Mouse (Mus musculus) frontal cortex, adult 2 months (tissue): ENCODE data around the gene Nt5c2. TPM values are rescaled to one million over a fixed set of nuclear protein-coding genes. Genes with fewer than 3 reads are reported as not detected.
"Not testable (repeated sequence)": the region's sequence is repeated elsewhere in the genome, so short reads cannot be mapped to it uniquely, and the experiment has no call there.

ENCODE experiments used
- DNase-seq, 2 experiments: peaks; one replicate each; pipeline ENCODE4 v3.0.0; 2022; ENCODE audit warnings: low spot score in 1 of 2; ENCODE audit errors: extremely low spot score in 1 of 2
- polyA plus RNA-seq: library from polyadenylated mRNA; depleted of rRNA; stranded (reverse); fragments of >200 nt; gene quantifications from 2 replicates; pipeline ENCODE4 v1.2.3, GENCODE M21; 2012

Nt5c2 gene
- polyA plus RNA-seq, 1 experiment: 53.3 TPM

- DNase-seq: no peak
Measured at GRCm38 (mm10) chr19:47018330-47018729, 3.4 kb upstream of the Nt5c2 start.

DNA sequence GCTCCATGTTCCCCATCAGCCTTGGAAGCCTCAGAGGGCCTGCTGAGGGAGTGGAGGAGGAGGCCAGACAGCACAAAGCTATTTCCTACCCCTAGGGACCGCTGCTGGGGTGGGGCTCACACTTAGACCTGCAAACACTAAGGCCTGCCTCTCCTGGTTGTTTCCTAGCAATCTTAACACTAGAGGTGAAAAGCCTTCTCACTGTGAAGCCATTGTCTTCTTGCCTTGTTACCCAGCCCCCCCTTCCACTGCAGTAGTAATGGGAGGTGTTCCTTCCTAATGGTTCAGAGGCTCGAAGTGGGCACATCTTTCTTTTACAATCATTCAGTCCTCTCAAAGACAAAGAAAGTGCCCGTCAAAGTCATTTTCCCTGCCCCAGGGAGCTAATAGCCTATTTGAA lies 2.9 kb upstream of the Nt5c2 start:
- no peak for DNase-seq

DNA sequence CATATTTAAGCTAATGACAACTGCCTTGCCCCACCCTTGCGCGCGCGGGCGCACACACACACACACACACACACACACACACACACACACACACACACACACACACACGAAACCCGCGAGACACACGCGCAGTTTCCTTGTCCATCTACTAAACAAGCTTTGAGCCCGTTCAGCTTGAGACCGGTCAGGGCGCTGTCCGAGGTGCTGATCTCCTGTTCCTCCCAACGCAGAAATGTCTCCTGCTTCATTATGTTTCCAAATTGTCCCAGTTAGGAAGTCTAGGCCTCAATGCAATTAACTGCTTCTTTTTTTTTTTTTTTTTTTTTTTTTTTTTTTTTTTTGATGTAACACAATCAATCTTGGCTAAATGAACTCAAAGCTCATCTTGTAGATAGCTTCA lies 1.5 kb upstream of the Nt5c2 start:
- peak in 1 of 2 experiments; percentile 51 for DNase-seq

GRCm38 (mm10) chr19:47015965-47016364 lies 1.0 kb upstream of the Nt5c2 start:
- no peak for DNase-seq

DNA sequence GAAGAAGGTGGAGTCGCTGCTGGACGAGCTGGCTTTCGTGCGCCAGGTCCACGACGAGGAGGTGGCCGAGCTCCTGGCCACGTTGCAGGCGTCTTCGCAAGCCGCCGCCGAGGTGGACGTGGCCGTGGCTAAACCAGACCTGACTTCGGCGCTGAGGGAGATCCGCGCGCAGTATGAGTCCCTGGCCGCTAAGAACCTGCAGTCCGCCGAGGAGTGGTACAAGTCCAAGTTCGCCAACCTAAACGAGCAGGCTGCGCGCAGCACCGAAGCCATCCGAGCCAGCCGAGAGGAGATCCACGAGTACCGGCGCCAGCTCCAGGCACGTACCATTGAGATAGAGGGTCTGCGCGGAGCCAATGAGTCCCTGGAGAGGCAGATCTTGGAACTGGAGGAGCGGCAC lies 443 bp upstream of the Nt5c2 start:
- DNase-seq: peak in 1 of 2 experiments; percentile 28

- DNase-seq: no peak
Measured at GRCm38 (mm10) chr19:47014159-47014446, 850 bp downstream of the Nt5c2 start.

DNA sequence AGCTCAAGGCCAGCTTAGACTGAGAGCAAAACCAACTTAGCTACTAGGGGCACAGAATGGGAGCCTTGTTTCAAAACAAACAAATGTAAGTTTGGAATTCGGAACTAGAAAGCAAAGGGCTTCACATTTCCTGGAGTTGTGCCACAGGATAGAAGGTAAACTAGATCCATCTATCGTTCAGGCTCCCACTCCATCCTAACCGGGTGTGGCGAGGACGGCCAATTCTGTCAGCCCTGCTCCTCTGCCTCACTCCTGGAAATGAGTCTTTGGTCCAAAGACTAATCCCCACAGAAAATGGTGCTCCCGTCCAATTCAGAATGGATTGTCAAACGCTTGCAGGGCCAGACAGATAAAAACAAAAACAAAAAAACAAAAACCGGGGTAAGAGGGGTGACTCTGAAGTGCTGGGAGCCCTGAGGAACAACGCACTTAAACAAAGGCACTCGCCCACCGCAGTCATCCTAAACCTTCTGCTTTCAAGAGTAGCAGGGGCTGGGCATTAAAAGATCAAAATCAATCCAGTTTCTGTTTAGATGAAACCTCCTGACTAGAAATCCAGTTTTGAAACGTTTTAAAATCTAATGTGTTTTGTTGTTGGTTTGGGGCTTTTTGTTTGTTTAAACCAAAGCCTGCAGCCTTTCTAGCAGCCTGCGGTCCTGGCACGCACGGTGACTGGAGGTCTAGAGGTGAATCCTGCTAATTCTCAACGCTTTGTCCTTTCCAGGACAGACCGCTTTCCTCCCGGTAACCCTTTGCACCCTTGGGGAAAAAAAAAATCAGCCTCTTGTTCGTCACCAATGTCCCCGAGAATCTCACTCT lies 1.4 kb downstream of the Nt5c2 start:
- no peak for DNase-seq

GRCm38 (mm10) chr19:47012521-47013130 lies 2.3 kb downstream of the Nt5c2 start:
- no peak for DNase-seq

GRCm38 (mm10) chr19:47009943-47010342 lies 5.0 kb downstream of the Nt5c2 start:
- DNase-seq: no peak

- peak in 1 of 2 experiments; percentile 48 for DNase-seq
Measured at GRCm38 (mm10) chr19:47009420-47009819, 5.5 kb downstream of the Nt5c2 start.

GRCm38 (mm10) chr19:47006321-47006720 lies 8.6 kb downstream of the Nt5c2 start:
- no peak for DNase-seq

DNA sequence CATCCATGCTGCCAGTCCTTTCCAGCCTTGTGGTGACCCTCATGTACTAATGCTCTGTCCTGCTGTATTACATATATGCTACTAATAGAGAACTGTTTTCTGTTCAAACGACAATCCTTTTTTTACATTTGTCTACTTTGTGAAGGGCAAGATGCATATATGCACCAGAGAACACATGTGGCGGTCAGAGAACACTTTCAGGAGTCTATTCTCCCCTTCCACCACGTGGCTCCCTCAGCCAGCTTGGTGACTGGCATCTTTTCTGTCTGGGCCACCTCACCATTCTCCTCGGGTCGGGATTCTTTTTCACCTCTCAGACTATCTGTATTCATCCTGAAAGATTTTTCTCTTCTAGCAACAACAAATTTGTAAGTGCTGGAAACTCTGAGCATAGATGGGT lies 9.1 kb downstream of the Nt5c2 start:
- no peak for DNase-seq

DNA sequence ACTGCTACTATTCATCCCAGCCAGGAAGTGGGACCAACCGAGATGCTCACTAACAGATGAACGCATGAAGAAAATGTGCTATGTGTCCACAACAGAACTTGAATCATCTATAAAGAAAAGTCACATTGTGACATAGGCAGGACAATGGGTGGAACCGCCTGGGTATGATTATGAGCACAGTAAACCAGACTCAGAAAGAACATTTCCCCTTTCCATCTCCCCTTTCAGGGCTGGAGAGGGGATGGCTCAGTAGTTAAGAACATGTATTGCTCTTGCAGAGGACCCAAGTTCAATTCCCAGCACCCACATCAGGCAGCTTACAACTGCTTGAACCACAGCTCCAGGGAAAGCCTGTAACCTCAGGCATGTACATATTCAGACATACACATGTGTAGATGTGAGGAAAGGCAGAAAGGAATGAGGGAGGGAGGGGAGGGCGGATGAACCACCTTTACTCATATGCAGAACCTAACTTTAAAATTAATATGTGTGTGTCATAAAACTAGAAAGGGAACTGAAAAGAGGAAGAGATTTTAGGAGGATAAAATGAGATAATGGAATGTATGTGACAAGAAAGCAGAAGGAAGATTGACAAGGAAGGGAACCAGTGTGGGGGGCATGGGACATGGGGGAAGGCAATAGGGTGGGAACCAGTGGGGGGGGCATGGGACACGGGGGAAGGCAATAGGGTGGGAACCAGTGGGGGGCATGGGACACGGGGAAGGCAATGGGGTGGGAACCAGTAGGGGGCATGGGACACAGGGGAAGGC lies 11.0 kb downstream of the Nt5c2 start:
- no peak for DNase-seq

DNA sequence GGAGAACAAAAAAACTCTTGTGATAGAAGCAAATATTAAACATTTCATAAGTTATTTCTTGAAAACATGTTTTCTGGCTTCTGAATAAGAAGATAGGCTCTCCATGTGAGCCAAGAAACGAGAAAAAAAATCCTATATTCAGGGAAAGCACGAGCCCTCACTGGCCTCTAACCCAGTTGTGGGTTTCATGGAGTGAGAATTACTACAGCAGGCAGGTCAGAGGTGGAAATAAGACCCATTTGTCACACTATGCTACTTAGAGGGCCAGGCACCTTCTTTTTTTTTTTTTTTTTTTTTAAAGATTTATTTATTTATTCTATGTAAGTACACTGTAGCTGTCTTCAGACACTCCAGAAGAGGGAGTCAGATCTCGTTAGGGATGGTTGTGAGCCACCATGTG lies 14.6 kb downstream of the Nt5c2 start:
- DNase-seq: not testable (repeated sequence)

GRCm38 (mm10) chr19:46999753-47000152 lies 15.2 kb downstream of the Nt5c2 start:
- DNase-seq: no peak

DNA sequence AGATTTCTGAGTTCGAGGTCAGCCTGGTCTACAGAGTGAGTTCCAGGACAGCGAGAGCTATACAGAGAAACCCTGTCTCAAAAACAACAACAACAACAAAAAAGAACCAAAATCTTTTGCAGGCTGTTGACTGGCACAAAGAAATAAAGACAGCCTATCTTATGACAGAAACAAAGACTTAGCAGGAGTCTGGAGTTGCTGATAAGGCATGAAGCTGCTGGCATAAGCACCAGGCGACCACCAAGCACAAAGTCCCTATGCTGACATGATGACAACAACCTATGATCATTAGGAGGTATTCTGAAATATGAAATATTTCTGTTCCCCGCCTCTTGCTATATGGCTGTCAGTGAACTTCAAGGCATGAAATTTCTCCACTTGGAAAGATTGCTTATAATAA lies 16.0 kb downstream of the Nt5c2 start:
- no peak for DNase-seq

- no peak for DNase-seq
Measured at GRCm38 (mm10) chr19:46998168-46998870, 16.6 kb downstream of the Nt5c2 start.

- DNase-seq: no peak
Measured at GRCm38 (mm10) chr19:46996095-46996494, 18.9 kb downstream of the Nt5c2 start.

GRCm38 (mm10) chr19:46992329-46992728 lies 22.6 kb downstream of the Nt5c2 start:
- DNase-seq: not testable (repeated sequence)

DNA sequence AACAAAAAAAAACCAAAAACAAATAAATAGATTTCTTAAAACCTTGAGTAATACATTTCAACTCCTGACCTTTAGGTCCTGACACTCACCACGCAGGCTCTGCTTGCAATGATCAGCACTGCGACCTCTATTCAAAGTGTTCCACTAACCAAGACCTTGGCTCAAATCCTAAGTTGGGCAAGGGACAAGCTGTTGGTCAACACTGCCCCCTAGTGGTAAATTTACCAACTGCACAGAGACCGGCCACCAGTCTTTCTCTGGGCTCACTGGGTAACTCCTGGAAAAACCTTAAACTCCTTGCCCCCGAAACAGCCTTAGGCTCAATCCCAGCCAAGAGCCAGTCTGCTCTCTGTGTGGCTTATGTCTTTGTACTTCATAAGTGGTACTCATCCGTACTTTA lies 23.8 kb downstream of the Nt5c2 start:
- DNase-seq: peak in 1 of 2 experiments; percentile 90

DNA sequence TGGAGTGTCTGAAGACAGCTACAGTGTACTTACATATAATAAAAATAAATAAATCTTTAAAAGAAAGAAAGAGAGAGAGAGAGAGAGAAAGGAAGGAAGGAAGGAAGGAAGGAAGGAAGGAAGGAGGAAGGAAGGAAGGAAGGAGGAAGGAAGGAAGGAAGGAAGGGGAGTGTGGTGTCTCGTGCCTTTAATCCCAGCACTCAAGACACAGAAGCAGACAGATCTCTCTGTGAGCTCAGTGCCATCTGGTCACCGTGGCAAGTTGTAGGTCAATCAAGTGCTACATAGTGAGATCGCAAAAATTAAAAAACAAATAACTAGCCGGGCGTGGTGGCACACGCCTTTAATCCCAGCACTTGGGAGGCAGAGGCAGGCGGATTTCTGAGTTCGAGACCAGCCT lies 24.3 kb downstream of the Nt5c2 start:
- DNase-seq: not testable (repeated sequence)
